Mouse (Mus musculus): ENCODE results near the gene Olfr1341. TPM values are rescaled to one million over a fixed set of nuclear protein-coding genes. Genes with fewer than 3 reads are reported as not detected.

Gene Olfr1341
- not detected in 2 replicates for polyA plus RNA-seq (2015; fragmentation: Nextera tagmentation; extraction: Ambion mirVana)

DNA sequence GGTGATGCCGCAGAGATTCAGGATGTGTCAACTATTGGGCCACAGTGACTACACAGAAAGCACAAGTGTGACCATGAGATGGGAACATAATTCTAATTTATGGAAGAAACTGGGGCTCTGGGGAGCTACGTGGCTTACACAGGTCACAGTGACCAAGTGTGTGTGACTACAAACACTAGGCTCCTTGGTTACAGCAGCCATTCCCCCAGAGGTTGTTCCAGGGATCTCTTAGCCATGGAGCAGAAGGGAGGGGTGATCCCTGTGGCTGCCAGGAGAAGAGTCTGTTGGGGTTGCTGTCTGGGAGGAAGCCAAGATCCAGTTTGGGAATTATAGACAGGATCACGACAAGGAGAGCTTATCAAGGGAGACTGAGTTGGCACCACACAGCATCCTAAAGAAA is at the start of gene Olfr1341:
Olfr1341 (plus strand) TSS at position 301 of the 400 bp plus-strand sequence.
- no peak within 1 kb of the TSS for H3K4me2 ChIP-seq (ENCODE audit: low read length)
- no peaks in the 10 kb centered on the region for H3K9me3 ChIP-seq (ENCODE audit: control insufficient read depth, low read length)
- no peak within 1 kb of the TSS for H3K27ac ChIP-seq (ENCODE audit: low read length)
- H3K9ac ChIP-seq (replicated peaks; ENCODE audit: low read depth, low read length), result no peak within 1 kb of the TSS
- 73% methylated on average over 3 of the region's 3 CpGs for WGBS
- no peaks in the 10 kb centered on the region for H3K36me3 ChIP-seq (ENCODE audit: control insufficient read depth, insufficient read depth)
- no peaks in the 10 kb centered on the region for H3K27me3 ChIP-seq (replicated peaks; ENCODE audit: control insufficient read depth, insufficient read depth, low read length)
- ATAC-seq, result no peak
- H3K4me3 ChIP-seq (replicated peaks; ENCODE audit: low read length), result no peak within 1 kb of the TSS
- no peaks in the 10 kb centered on the region for H3K4me1 ChIP-seq (replicated peaks; ENCODE audit: control insufficient read depth, insufficient read depth, low read length)

- no peak within 1 kb of the TSS for H3K27ac ChIP-seq (ENCODE audit: low read length)
These were observed 44.7 kb upstream of the Olfr1341 start, which contains the start of gene Olfr62 for GRCm38 (mm10) chr4:118658652-118659051. Olfr62 (plus strand) TSS chr4:118658952.

GRCm38 (mm10) chr4:118687086-118687485 is 16.2 kb upstream of the Olfr1341 start:
- Histone ChIP-seq H3K4me1 (replicated peaks; ENCODE audit: control insufficient read depth, insufficient read depth, low read length) (no peaks in the 10 kb centered on the region), H3K27ac (ENCODE audit: low read length) (no peak overlapping the region), H3K27me3 (replicated peaks; ENCODE audit: control insufficient read depth, insufficient read depth, low read length) (no peaks in the 10 kb centered on the region), H3K4me2 (ENCODE audit: low read length) (no peak overlapping the region), H3K9me3 (ENCODE audit: control insufficient read depth, low read length) (no peaks in the 10 kb centered on the region), H3K36me3 (ENCODE audit: control insufficient read depth, insufficient read depth) (no peaks in the 10 kb centered on the region), H3K4me3 (replicated peaks; ENCODE audit: low read length) (no peak overlapping the region), H3K9ac (replicated peaks; ENCODE audit: low read depth, low read length) (no peak overlapping the region)
- ATAC-seq, result no peak
- WGBS, result 76% methylated on average over 2 of the region's 2 CpGs

More at GRCm38 (mm10) chr4:118658652-118659051, 44.7 kb upstream of the Olfr1341 start, which contains the start of gene Olfr62:
- no peaks in the 10 kb centered on the region for H3K9me3 ChIP-seq (ENCODE audit: control insufficient read depth, low read length)
- no peaks in the 10 kb centered on the region for H3K36me3 ChIP-seq (ENCODE audit: control insufficient read depth, insufficient read depth)
- H3K4me2 ChIP-seq (ENCODE audit: low read length), result no peak within 1 kb of the TSS
- H3K4me1 ChIP-seq (replicated peaks; ENCODE audit: control insufficient read depth, insufficient read depth, low read length), result no peaks in the 10 kb centered on the region
- no peak for ATAC-seq
- H3K27me3 ChIP-seq (replicated peaks; ENCODE audit: control insufficient read depth, insufficient read depth, low read length), result no peaks in the 10 kb centered on the region
- H3K9ac ChIP-seq (replicated peaks; ENCODE audit: low read depth, low read length), result no peak within 1 kb of the TSS
- no peak within 1 kb of the TSS for H3K4me3 ChIP-seq (replicated peaks; ENCODE audit: low read length)

GRCm38 (mm10) chr4:118692412-118692973 is 10.8 kb upstream of the Olfr1341 start, which contains the start of gene Olfr1342:
Olfr1342 (minus strand) TSS chr4:118692756.
- Histone ChIP-seq H3K9ac (replicated peaks; ENCODE audit: low read depth, low read length) (no peak within 1 kb of the TSS), H3K4me2 (ENCODE audit: low read length) (no peak within 1 kb of the TSS), H3K27ac (ENCODE audit: low read length) (no peak within 1 kb of the TSS), H3K4me3 (replicated peaks; ENCODE audit: low read length) (no peak within 1 kb of the TSS), H3K9me3 (ENCODE audit: control insufficient read depth, low read length) (no peaks in the 10 kb centered on the region), H3K4me1 (replicated peaks; ENCODE audit: control insufficient read depth, insufficient read depth, low read length) (0 out of 2 replicates have a peak, but pooled peaks cover 2% of the 10 kb centered on the region), H3K27me3 (replicated peaks; ENCODE audit: control insufficient read depth, insufficient read depth, low read length) (no peaks in the 10 kb centered on the region), H3K36me3 (ENCODE audit: control insufficient read depth, insufficient read depth) (no peaks in the 10 kb centered on the region)
- 43% methylated on average over 12 of the region's 12 CpGs for WGBS
- ATAC-seq, result no peak

DNA sequence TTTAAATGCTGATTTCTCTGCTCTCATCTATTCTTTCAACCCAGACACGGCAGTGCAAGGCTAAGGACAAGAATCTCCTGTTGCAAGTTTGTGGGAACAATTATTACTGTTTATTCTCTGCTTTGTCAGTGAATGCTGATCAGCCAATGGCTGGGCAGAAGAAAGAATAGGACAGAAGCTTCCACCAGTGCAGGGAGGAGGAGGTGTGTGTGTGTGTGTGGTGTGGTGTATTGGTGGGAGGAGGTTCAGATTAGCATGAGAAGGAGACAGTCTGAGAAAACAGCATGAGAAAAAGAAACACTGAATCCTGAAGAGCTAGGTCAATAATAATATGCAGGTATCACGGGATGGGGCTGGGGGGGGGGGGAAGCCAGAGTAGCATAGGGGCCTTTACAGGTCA is 9.5 kb upstream of the Olfr1341 start:
- H3K36me3 ChIP-seq (ENCODE audit: control insufficient read depth, insufficient read depth), result no peaks in the 10 kb centered on the region
- H3K4me1 ChIP-seq (replicated peaks; ENCODE audit: control insufficient read depth, insufficient read depth, low read length), result 0 out of 2 replicates have a peak, but pooled peaks cover 2% of the 10 kb centered on the region
- no peak overlapping the region for H3K4me3 ChIP-seq (replicated peaks; ENCODE audit: low read length)
- no peak overlapping the region for H3K4me2 ChIP-seq (ENCODE audit: low read length)
- 18% methylated on average over 2 of the region's 2 CpGs for WGBS
- H3K27ac ChIP-seq (ENCODE audit: low read length), result no peak overlapping the region
- H3K9ac ChIP-seq (replicated peaks; ENCODE audit: low read depth, low read length), result no peak overlapping the region
- H3K27me3 ChIP-seq (replicated peaks; ENCODE audit: control insufficient read depth, insufficient read depth, low read length), result no peaks in the 10 kb centered on the region
- H3K9me3 ChIP-seq (ENCODE audit: control insufficient read depth, low read length), result no peaks in the 10 kb centered on the region
- peak; percentile 64; the same call in 1 of the 2 replicates for ATAC-seq

DNA sequence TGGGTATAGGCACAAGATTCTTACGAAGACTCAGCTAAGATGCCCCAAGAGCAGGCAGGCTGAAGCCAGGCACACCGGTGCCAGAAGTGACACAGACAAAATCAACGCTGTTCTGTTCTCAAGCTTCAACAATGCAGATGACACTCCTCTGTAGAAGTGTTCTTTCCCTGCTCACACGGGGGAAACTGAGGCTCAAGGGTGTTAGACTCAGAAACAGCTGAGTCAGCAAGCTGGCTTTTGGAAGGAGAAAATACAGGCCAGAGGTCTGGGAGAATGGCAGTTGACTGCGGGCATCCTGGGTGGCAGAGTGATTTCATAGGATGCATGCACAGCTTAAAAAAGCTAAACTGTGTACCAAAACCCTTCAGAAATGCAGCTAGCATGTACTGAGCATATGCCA is 4.8 kb downstream of the Olfr1341 start:
- whole genome bisulfite sequencing, result 79% methylated on average over 5 of the region's 5 CpGs
- H3K9me3 ChIP-seq (ENCODE audit: control insufficient read depth, low read length), result no peaks in the 10 kb centered on the region
- H3K4me2 ChIP-seq (ENCODE audit: low read length), result no peak overlapping the region
- no peaks in the 10 kb centered on the region for H3K36me3 ChIP-seq (ENCODE audit: control insufficient read depth, insufficient read depth)
- ATAC-seq, result no peak
- H3K4me1 ChIP-seq (replicated peaks; ENCODE audit: control insufficient read depth, insufficient read depth, low read length), result no peaks in the 10 kb centered on the region
- H3K27ac ChIP-seq (ENCODE audit: low read length), result no peak overlapping the region
- H3K4me3 ChIP-seq (replicated peaks; ENCODE audit: low read length), result no peak overlapping the region
- no peaks in the 10 kb centered on the region for H3K27me3 ChIP-seq (replicated peaks; ENCODE audit: control insufficient read depth, insufficient read depth, low read length)
- no peak overlapping the region for H3K9ac ChIP-seq (replicated peaks; ENCODE audit: low read depth, low read length)

DNA sequence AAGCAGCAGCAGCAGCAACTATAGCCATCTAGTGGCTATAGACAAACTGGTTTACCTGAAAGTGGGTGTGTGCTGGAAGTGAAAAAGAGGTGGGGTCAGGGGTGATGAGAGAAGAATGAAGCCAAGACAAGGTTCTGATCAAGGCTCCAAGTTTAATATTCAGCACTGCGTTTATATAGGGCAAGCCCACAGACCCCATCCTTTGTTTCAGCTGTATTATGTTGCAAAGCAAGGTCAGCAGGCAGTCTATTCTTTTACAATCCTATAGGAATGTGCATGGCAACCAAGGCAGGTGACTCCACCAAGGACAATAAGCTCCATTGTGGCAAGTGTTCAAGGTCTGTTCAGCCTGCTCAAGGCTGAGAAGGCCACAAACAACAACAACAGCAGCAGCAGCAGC is 8.3 kb downstream of the Olfr1341 start:
- Histone ChIP-seq H3K36me3 (ENCODE audit: control insufficient read depth, insufficient read depth) (no peaks in the 10 kb centered on the region), H3K27me3 (replicated peaks; ENCODE audit: control insufficient read depth, insufficient read depth, low read length) (no peaks in the 10 kb centered on the region), H3K4me3 (replicated peaks; ENCODE audit: low read length) (no peak overlapping the region), H3K9me3 (ENCODE audit: control insufficient read depth, low read length) (no peaks in the 10 kb centered on the region), H3K4me2 (ENCODE audit: low read length) (no peak overlapping the region), H3K4me1 (replicated peaks; ENCODE audit: control insufficient read depth, insufficient read depth, low read length) (no peaks in the 10 kb centered on the region), H3K9ac (replicated peaks; ENCODE audit: low read depth, low read length) (no peak overlapping the region), H3K27ac (ENCODE audit: low read length) (no peak overlapping the region)
- ATAC-seq, result no peak
- 14% methylated on average over 1 of the region's 1 CpGs for WGBS

- Histone ChIP-seq H3K4me1 (replicated peaks; ENCODE audit: control insufficient read depth, insufficient read depth, low read length) (no peaks in the 10 kb centered on the region), H3K27ac (ENCODE audit: low read length) (no peak within 1 kb of the TSS), H3K9ac (replicated peaks; ENCODE audit: low read depth, low read length) (no peak within 1 kb of the TSS), H3K4me2 (ENCODE audit: low read length) (no peak within 1 kb of the TSS), H3K9me3 (ENCODE audit: control insufficient read depth, low read length) (no peaks in the 10 kb centered on the region), H3K27me3 (replicated peaks; ENCODE audit: control insufficient read depth, insufficient read depth, low read length) (no peaks in the 10 kb centered on the region), H3K36me3 (ENCODE audit: control insufficient read depth, insufficient read depth) (no peaks in the 10 kb centered on the region), H3K4me3 (replicated peaks; ENCODE audit: low read length) (no peak within 1 kb of the TSS)
- ATAC-seq, result no peak
These were observed 16.5 kb downstream of the Olfr1341 start, which contains the start of gene Olfr1340 for GRCm38 (mm10) chr4:118719838-118720237. Olfr1340 (plus strand) TSS chr4:118720138.

- 59% methylated on average over 10 of the region's 10 CpGs for WGBS
- H3K27ac ChIP-seq (ENCODE audit: low read length), result no peak overlapping the region
- H3K36me3 ChIP-seq (ENCODE audit: control insufficient read depth, insufficient read depth), result no peaks in the 10 kb centered on the region
- ATAC-seq, result no peak
- H3K9ac ChIP-seq (replicated peaks; ENCODE audit: low read depth, low read length), result no peak overlapping the region
- no peak overlapping the region for H3K4me3 ChIP-seq (replicated peaks; ENCODE audit: low read length)
- H3K9me3 ChIP-seq (ENCODE audit: control insufficient read depth, low read length), result no peaks in the 10 kb centered on the region
- H3K4me2 ChIP-seq (ENCODE audit: low read length), result no peak overlapping the region
- H3K27me3 ChIP-seq (replicated peaks; ENCODE audit: control insufficient read depth, insufficient read depth, low read length), result no peaks in the 10 kb centered on the region
- no peaks in the 10 kb centered on the region for H3K4me1 ChIP-seq (replicated peaks; ENCODE audit: control insufficient read depth, insufficient read depth, low read length)
These were observed 18.6 kb downstream of the Olfr1341 start for GRCm38 (mm10) chr4:118721742-118722483.

Data from forebrain, embryonic 16.5 days (tissue).